Mouse (Mus musculus): Measurements from ENCODE around the gene Tec. TPM values are rescaled to one million over a fixed set of nuclear protein-coding genes. Genes with fewer than 3 reads are reported as not detected.
A peak's percentile ranks its signal among the peaks of the same experiment; 100 is the strongest.
"Not testable (repeated sequence)": the region's sequence is repeated elsewhere in the genome, so short reads cannot be mapped to it uniquely, and the experiment has no call there.

The Tec gene
- total RNA-seq, 2 experiments from 2014 or later: 0.94 to 1.4 TPM

DNA sequence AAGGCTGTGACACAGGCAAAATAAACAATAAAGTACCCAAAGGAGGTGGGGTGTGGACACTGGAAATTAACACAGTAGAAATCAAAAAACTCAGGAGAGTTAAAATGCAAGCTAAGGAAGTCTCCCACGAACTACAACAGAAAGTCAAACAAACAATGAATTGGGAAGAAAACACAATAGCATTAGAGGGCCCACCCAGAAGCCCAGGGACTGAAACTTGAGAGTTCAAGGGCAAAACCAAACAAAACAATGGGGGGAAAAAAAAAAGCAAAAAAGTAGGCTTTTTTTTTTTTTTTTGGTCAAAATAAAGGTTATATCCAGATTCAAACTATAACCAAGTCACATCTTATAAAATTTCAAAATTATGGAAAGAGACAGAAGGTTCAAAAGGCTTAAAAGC lies 39.9 kb downstream of the Tec start:
- DNase-seq (ENCODE audit: extremely low spot score in 1 of 2, low spot score in 1 of 2): no peak

GRCm38 (mm10) chr5:72827435-72827834 lies 40.8 kb downstream of the Tec start:
- DNase-seq (ENCODE audit: extremely low spot score in 1 of 2, low spot score in 1 of 2): no peak

DNA sequence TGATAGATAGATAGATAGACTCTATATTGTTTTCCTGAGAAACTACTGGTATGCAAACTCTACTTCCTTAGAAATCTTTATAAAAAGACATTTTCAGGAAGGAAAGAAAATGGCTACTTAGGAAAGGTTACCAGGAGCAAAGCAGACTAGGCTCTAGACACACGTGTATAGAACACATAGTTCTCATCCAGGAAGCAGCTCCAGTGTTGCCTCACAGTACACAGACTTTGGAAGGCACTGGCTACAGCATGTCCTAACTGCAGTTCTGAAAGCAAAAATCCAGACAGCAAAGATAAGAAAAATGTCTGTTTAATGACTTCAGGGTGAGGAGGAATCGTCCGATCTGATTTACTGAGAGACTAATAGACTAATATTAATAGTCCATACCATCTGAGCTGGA lies 41.8 kb downstream of the Tec start:
- no peak for DNase-seq (ENCODE audit: extremely low spot score in 1 of 2, low spot score in 1 of 2)

DNA sequence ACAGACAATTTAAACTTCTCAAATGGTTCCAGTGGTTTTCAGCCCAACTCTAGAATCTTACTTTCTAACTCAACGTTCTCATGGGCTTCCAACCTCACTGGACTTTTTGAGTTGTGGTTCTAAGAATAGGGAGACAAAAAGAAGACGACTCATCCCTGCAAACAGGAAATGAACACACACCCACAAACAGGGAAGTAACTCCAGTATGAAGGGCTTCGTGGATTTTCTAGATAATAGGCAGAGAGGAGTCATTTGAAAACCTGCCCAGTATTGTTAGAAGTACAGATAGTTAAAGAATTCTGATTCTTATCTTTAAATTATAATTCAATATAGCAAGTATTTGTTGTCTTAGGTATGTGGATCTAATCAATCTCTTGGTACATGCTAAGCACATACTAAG lies 47.6 kb downstream of the Tec start:
- DNase-seq (ENCODE audit: extremely low spot score in 1 of 2, low spot score in 1 of 2): no peak

DNA sequence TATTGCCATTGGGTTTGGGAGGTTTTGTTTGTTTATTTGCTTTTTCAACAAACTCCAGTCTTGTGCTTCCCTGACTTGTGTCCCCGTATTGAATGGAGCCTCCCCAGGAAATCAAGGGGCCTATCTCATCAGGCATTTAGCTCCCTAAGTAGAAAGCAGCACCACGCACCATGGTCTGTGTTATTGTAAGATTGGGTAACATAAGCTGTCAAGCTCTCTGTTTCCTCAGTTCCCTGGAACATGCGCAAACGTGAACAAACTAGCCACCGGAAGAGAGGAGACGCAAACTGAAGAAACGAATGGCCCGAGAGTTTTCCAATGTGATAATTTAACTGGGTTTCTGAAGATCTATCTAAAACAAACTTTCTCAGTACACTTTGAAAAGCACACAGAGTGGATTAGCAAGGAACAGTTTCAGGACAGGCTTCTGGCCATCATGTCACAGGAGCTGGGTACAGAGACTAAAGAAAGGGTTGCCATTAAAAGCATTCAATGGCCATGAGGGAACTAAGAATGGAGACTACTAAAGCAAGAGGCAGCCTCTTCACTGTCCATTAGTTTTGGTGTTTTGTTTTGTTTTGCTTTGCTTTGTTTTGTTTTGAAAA lies 48.1 kb downstream of the Tec start:
- no peak for DNase-seq (ENCODE audit: extremely low spot score in 1 of 2, low spot score in 1 of 2)

GRCm38 (mm10) chr5:72818513-72819180 lies 49.6 kb downstream of the Tec start:
- DNase-seq (ENCODE audit: extremely low spot score in 1 of 2, low spot score in 1 of 2): no peak

GRCm38 (mm10) chr5:72817523-72818091 lies 50.7 kb downstream of the Tec start:
- no peak for DNase-seq (ENCODE audit: extremely low spot score in 1 of 2, low spot score in 1 of 2)

- DNase-seq (ENCODE audit: extremely low spot score in 1 of 2, low spot score in 1 of 2): not testable (repeated sequence)
These were observed 51.3 kb downstream of the Tec start for GRCm38 (mm10) chr5:72816960-72817359.

- no peak for DNase-seq (ENCODE audit: extremely low spot score in 1 of 2, low spot score in 1 of 2)
These were observed 51.8 kb downstream of the Tec start for GRCm38 (mm10) chr5:72816491-72816890.

DNA sequence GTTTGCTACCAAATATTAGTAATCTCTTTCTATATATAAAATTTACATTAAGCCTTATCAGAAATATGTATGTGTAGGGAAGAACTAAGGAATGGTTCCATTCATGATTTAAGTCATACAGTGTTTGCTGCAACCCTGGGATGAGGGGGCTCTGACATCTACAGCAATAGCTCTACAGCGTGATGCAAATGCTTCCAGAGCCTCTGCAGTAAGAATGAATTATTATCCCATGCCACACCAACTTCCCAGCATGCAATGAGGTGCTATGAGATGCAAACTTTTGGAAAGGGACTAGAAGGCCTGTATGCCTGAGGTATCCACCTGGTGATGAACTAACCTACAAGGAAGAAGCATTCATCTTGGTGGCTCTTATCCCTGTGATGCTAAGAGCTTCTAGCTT lies 52.2 kb downstream of the Tec start:
- DNase-seq (ENCODE audit: extremely low spot score in 1 of 2, low spot score in 1 of 2): no peak

DNA sequence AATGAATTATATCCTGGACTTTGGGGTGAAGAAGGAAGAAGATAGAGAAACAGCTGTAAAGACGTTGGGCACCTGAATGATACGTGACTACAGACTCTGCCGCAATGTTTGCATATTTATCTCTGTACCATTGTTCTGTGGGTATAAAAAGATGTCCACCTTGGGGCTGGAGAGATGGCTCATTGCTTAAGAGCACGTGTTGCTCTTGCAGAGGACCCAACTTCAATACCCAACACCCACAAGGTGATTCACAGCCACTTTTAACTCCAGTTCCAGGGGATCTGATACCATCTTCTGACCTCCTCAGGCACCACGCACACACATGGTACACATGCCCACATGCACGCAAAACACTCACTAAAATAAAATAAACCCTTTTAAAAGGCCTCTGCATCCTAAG lies 52.9 kb downstream of the Tec start:
- no peak for DNase-seq (ENCODE audit: extremely low spot score in 1 of 2, low spot score in 1 of 2)

GRCm38 (mm10) chr5:72814072-72814471 lies 54.2 kb downstream of the Tec start:
- DNase-seq (ENCODE audit: extremely low spot score in 1 of 2, low spot score in 1 of 2): no peak

GRCm38 (mm10) chr5:72812908-72813307 lies 55.4 kb downstream of the Tec start:
- no peak for DNase-seq (ENCODE audit: extremely low spot score in 1 of 2, low spot score in 1 of 2)

GRCm38 (mm10) chr5:72812328-72812727 lies 56.0 kb downstream of the Tec start:
- DNase-seq (ENCODE audit: extremely low spot score in 1 of 2, low spot score in 1 of 2): no peak

GRCm38 (mm10) chr5:72811397-72811796 lies 56.9 kb downstream of the Tec start:
- no peak for DNase-seq (ENCODE audit: extremely low spot score in 1 of 2, low spot score in 1 of 2)

DNA sequence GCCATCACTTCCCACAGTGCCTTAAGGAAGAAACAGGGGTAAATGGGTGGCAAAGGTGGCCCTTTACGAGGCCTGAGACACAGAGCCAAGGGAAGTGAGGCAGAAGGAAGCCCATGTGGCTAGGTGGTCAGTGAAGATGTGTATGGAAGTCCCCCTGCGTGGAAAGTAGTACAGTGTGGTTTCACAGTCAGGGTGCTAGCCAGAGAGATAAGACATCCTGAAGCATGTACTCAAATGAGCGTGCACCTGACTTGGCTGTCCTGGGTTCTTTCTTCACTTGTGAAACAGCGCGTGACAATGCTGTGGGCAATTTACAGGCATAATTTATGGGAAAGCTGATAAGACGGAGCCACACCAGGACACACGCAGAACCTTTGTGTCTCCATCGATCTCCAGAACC lies 57.3 kb downstream of the Tec start:
- DNase-seq (ENCODE audit: extremely low spot score in 1 of 2, low spot score in 1 of 2): no peak

DNA sequence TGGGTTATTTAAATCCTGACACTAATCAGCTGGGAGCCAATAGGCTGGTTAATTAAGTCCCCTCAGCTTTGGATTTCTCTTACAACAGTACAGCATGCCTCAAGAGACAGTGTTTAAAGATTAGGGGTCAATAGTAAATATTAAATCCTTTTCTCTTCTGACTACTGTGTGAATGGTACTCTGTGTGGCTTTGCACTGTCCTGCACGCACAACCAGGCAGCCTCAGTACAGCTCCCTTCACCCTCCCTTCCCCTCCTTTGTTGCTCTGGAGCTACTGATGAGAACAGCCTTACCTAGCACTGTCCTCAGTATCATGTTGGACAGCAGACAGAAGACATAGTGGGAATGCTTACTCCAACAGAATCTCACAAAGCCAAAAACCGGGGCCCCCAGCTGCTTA lies 58.8 kb downstream of the Tec start:
- DNase-seq (ENCODE audit: extremely low spot score in 1 of 2, low spot score in 1 of 2): no peak

DNA sequence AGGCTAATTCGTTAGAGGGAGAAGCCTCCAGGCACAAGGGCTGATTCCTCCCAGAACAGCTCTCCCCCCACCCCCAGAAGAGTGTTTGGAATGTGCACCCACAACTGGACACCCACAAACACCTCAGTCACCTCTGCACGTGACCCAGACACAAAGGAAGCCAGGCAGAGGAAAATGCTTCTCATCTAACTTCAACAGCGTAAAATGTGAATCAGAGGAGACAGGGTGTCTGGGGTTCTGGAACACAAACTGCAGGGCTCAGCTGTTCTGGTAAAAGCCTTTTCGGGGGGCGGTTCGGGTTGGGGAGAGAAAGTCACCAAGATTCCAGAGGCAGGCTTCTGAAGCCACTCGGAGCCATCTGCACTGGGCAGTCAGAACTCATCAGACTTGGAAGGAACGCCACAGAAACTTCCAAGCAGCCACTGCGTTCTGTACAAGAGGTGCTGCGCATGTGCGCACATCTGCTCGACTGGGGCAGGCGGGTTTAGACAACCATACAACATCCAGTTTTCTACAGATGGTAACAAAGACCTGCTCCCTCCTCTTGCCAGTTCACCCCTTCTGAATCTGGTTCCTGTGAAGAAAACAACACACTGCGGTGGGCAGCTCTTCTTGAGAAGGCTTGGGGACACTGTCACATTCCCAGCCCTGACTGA lies 59.7 kb downstream of the Tec start:
- peak in 1 of 2 experiments; percentile 38 for DNase-seq (ENCODE audit: extremely low spot score in 1 of 2, low spot score in 1 of 2)

DNA sequence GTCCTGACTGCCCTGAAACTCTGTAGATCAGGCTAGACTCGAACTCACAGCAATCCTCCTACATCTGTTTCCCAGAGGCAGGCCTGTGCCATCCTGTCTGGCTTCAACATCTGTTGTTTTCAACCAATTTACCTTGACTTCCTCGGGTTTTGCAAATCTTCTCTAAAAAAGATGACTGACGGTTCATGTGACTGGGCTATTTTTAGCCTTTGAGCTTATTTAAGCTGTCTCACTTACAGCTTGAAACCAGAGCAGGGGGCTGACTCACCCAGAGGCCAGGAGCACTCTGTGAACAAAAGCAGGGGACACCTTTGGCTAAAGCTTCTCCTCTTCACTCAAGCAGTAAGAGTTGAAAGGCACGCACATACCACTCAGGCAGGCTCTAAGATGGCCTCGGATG lies 65.4 kb downstream of the Tec start:
- no peak for DNase-seq (ENCODE audit: extremely low spot score in 1 of 2, low spot score in 1 of 2)

GRCm38 (mm10) chr5:72798563-72798962 lies 69.7 kb downstream of the Tec start:
- DNase-seq (ENCODE audit: extremely low spot score in 1 of 2, low spot score in 1 of 2): no peak

DNA sequence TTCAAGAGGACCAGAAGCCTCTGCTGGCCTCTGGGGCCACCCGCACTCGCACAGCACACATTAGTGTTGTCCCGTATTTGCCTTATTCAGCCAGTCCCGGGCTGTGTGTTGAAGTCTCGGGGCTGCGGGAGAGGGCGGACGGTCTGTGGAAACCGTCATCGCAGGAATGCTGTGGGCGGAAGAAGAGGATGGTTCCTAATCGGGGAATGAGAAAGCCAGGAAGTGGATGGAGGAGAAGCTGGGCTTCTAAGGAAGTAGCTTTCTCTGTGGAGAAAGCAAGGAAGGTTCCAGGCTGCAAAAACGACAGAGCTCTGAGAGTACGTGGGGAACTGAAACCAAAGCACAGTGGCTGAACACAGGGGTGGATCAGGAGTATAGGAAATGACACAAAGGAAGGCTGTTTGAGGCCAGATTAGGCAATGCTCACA lies 72.1 kb downstream of the Tec start:
- no peak for DNase-seq (ENCODE audit: extremely low spot score in 1 of 2, low spot score in 1 of 2)

Measured in layer of hippocampus, postnatal 25 days (tissue).